Mouse (Mus musculus) embryonic stem cell, embryonic (primary cell): ENCODE data around the gene Camta2.

Source experiments
- CTCF ChIA-PET, 4 experiments: fragments of 300-600 bp in 2 of 4; fragments of 350-600 bp in 2 of 4; sonication (Branson Sonifier 250); formaldehyde crosslinking; loops; one replicate each; lab custom pipeline; 2022; ENCODE audit warnings: inconsistent platforms in 2 of 4; lab: Charles Lee
- POLR2A ChIA-PET, 4 experiments: fragments of 300-600 bp in 2 of 4; fragments of 350-600 bp in 2 of 4; sonication (Branson Sonifier 250); formaldehyde crosslinking; loops; one replicate each; lab custom pipeline; 2022; ENCODE audit warnings: antibody characterized with exemption in 4 of 4, inconsistent platforms in 1 of 4; lab: Charles Lee

Gene Camta2

DNA sequence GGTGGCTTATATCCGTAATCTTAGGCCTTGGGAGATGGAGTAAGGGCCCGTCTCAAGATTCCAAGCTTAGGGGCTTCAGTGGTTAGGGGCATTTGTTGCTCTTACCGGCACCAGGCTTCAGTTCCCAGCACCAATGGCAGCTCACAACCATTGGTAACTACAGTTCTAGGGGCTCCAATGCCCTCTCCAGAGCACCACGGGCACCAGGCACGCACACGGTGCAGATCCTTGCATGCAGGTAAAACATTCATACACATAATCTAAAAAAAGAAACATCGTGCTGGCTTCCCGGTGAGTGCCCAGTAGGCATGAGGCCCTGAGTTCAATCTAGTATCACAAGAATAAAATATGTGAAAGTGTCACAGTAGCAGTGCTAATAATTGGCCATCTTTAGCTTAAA lies 24.8 kb downstream of the Camta2 start:
- CTCF ChIA-PET = no interaction called here
- POLR2A ChIA-PET = interaction anchor here in 3 of 4 experiments (1.0 to 23.0 kb wide), 10 partner anchors 2 to 36 kb away, joined by 3 to 737 read pairs (median 9); partner anchors contain the start of genes Eno3 (in 2 of the 3), Pfn1 (in 2 of the 3), Rnf167 (in 2 of the 3) and Slc25a11 (in 2 of the 3)

DNA sequence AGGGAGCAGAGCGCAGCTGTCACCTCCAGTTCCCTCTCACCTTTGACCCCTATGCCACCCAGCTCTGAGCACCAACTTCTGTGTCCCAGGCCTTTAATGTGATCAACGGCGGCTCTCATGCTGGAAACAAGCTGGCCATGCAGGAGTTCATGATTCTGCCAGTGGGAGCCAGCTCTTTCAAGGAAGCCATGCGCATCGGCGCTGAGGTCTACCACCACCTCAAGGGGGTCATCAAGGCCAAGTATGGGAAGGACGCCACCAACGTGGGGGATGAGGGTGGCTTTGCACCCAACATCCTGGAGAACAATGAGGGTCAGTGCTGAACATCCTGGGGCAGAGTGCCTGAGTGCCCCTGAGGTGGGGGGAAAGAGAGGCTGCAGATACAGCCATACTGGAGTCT lies 27.3 kb downstream of the Camta2 start:
- CTCF ChIA-PET = interaction anchor here in 2 of 4 experiments (0.5 to 1.5 kb wide), 2 partner anchors 8 to 39 kb away, joined by 4 to 8 read pairs; partner anchors contain the start of gene Spag7 (in 1 of the 2)
- POLR2A ChIA-PET = interaction anchor here (0.9 to 23.0 kb wide), 11 partner anchors 4 to 33 kb away, joined by 3 to 737 read pairs (median 10); partner anchors contain the start of genes Spag7 (in 3 of the 4), Camta2 (in 2 of the 4), Rnf167 (in 2 of the 4) and Slc25a11 (in 2 of the 4)

DNA sequence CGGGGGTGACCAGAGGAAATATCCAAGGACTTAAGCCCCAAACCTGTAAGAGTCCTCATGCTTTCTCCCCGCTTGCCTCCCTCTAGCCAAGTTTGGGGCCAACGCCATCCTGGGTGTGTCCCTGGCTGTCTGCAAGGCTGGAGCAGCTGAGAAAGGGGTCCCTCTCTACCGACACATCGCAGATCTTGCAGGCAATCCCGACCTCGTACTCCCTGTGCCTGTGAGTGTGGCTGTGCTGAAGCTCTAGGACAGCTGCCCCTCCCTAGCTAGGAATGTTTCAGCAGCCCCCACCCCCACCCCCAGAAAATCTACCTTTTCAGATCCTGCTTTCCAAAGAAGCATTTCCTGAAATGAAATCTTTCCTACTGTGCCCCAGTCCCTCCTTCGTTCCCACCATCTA lies 29.0 kb downstream of the Camta2 start:
- ChIA-PET CTCF (interaction anchor here in 2 of 4 experiments (0.6 to 4.2 kb wide), 6 partner anchors 8 to 246 kb away, joined by 3 to 26 read pairs (median 4); partner anchors contain the start of gene Spag7 (in 2 of the 2)), POLR2A (interaction anchor here (0.5 to 23.0 kb wide), 25 partner anchors 6 to 437 kb away, joined by 3 to 737 read pairs (median 4); partner anchors contain the start of genes Rnf167 (in 4 of the 4), Slc25a11 (in 3 of the 4), Spag7 (in 3 of the 4) and Psmb6 (in 2 of the 4))

DNA sequence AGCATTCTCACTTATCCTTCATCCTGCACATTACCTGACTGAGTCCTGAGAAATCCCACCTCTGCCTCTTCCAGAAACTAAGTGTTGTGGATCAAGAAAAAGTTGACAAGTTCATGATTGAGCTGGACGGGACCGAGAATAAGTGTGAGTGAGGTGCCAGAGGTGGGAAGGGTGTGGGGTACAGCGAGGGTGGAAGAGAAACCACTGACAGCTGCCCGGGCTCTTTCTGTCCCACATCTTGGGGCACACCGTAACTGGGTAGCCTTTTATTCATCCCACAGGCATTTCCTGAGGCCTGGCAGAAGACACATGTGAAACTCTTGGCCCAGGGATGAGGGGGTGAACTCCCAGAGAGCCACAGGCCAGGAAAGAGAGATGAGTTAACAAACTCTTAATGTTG lies 29.4 kb downstream of the Camta2 start:
- POLR2A ChIA-PET = interaction anchor here (0.8 to 23.0 kb wide), 19 partner anchors 6 to 259 kb away, joined by 3 to 737 read pairs (median 4); partner anchors contain the start of genes Spag7 (in 3 of the 4), Rnf167 (in 2 of the 4), Slc25a11 (in 2 of the 4) and Eno3 (in 1 of the 4)
- CTCF ChIA-PET = interaction anchor here in 3 of 4 experiments (0.6 to 4.2 kb wide), 6 partner anchors 8 to 29 kb away, joined by 3 to 26 read pairs (median 7); partner anchors contain the start of gene Spag7 (in 2 of the 3)

DNA sequence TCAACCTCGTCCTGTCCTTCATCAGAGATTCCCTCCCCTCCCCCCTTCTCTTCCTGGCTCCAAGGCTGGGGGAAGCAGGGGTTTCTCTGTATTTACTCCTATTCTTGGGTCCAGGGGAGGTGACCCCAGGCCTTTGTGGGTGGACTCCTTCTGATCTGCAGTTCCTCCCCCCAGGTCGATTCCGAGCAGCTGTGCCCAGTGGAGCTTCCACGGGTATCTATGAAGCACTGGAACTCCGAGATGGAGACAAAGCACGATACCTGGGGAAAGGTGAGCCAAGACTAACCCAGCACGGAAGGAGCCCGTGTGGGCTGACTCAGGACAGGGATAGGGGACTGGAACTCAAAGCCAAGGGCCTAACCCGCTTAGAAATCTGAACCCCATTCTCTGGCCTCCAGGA lies 29.9 kb downstream of the Camta2 start:
- ChIA-PET CTCF (interaction anchor here in 2 of 4 experiments (0.6 to 4.2 kb wide), 2 partner anchors 12 to 16 kb away, joined by 9 to 26 read pairs; partner anchors contain the start of gene Spag7 (in 1 of the 2)), POLR2A (interaction anchor here in 3 of 4 experiments (0.9 to 23.0 kb wide), 8 partner anchors 6 to 86 kb away, joined by 3 to 737 read pairs (median 117); partner anchors contain the start of genes Spag7 (in 3 of the 3), Rnf167 (in 2 of the 3), Slc25a11 (in 2 of the 3) and Eno3 (in 1 of the 3))

DNA sequence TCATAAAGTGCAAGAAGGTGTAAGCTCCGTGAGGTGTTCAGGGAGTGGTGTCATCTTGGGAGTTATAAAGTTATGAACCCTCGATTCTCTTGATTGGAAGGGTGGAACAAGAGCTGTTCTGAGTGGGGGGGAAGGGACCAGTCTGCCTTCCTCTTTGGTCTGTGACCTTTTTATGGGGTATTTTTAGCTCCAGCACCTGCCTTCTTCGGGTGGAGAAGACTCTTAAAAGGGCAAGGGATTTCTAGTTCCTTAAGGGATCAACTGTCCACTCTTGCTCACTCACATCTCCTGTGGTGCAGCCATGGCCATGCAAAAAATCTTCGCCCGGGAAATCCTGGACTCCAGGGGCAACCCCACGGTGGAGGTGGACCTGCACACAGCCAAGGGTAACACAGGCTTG lies 30.3 kb downstream of the Camta2 start:
- ChIA-PET CTCF (interaction anchor here in 1 of 4 experiments (4.2 kb wide), 1 partner anchor 12 kb away, joined by 26 read pairs; the partner anchor contains the start of gene Spag7), POLR2A (interaction anchor here (0.9 to 23.0 kb wide), 9 partner anchors 6 to 86 kb away, joined by 3 to 737 read pairs (median 88); partner anchors contain the start of genes Spag7 (in 4 of the 4), Rnf167 (in 2 of the 4), Slc25a11 (in 2 of the 4) and Eno3 (in 1 of the 4))

DNA sequence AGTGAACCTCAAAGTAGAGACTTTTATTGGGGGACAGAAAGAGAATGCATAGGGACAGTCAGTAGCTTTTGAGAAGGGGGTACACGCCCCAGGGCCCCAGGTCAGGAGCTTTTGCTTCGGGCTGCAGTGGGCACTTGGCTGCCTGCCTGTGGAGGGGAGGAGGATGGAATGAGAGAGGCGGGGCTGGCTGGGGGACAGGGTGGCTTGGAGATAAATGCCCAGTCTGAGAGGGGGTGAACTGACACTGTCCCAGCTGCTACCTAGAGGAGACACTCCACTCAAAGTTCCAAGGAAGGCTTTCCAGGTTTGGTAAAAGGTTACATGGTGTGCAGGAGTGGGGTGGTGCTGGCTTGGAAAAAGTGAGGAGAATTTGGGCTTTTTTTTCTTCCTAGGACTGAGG lies 30.9 kb downstream of the Camta2 start, which contains the start of gene Eno3:
TSS of gene Eno3 (plus strand) at position 239 of the 400 bp plus-strand sequence.
- CTCF ChIA-PET = interaction anchor here in 1 of 4 experiments (4.2 kb wide), 1 partner anchor 13 kb away, joined by 26 read pairs; the partner anchor contains the start of gene Spag7
- POLR2A ChIA-PET = interaction anchor here (1.2 to 23.0 kb wide), 10 partner anchors 5 to 42 kb away, joined by 3 to 737 read pairs (median 61); partner anchors contain the start of genes Spag7 (in 4 of the 4), Rnf167 (in 2 of the 4), Slc25a11 (in 2 of the 4) and 4930544D05Rik (in 1 of the 4)

DNA sequence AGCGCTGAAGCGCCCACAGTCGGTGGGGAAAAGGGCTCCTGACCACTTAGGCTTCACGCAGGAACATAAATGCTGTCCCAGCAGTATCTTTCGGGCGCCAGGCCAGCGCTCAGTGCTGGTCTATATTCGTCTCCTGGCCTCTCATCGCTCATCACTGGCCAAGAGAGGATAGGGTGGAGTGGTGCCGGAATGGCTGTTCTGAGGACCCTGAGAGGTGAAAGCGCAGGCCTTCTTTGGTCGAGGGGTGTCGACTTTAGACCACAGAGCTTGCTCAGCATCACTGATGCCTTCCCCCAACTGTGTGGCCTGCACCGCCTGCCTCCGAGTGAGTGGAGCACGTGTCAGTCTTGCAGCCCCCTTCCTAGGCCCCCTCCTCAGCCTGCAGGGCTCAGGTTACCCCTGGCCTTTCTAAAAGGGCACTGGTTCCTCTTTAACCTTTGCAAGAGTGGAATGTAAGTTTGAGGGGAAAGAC lies 31.4 kb downstream of the Camta2 start:
- ChIA-PET CTCF (interaction anchor here in 3 of 4 experiments (0.6 to 4.2 kb wide), 4 partner anchors 9 to 31 kb away, joined by 3 to 26 read pairs (median 4); partner anchors contain the start of genes Rnf167 (in 1 of the 3), Slc25a11 (in 1 of the 3) and Spag7 (in 1 of the 3)), POLR2A (interaction anchor here (0.8 to 23.0 kb wide), 11 partner anchors 5 to 364 kb away, joined by 3 to 737 read pairs (median 34); partner anchors contain the start of genes Spag7 (in 4 of the 4), 4930544D05Rik (in 2 of the 4), Rnf167 (in 2 of the 4) and Slc25a11 (in 2 of the 4))

DNA sequence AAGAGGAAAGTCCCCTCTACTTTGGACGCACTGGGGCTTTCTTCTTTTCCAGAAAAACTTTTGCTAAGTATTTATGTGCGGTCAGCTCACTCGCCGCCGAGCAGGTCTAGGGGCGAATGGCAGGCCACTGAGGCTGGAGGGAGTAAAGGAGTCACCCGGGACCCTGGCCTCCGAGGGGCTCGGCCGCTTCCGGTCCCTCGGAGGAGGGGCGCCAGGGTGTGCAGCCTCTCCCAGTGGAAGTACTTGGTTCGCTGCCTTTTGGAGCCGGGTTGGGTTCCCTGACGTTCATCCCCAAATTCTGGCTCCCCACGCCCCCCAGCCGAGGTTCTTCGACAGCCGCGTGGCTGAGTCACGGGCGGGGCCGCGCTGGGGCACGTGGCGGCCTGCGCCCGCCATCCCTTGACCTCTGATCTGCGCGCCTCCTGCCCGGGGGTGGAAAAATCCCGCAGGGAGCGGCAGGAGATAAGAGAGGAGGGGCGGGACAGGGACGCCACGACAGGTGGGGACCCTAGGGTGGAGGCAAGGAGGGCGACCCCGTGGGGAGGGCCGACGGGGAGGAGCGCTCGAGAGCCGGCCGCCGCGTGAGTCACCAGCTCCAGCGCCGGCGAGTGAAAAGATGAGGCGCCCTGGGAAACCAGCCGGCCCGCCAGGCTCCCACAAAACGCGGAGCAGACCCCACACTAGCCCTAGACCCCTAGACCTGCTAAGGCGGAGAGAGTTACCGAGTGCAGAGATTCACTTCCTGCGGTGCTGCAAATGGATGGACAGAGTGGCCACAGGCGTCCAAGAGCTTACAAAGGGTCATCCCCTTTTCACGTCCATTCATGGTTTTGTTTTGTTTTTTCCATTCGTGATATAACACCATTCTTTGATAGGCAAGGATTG lies 32.1 kb downstream of the Camta2 start:
- ChIA-PET CTCF (interaction anchor here in 3 of 4 experiments (0.6 to 4.2 kb wide), 5 partner anchors 9 to 31 kb away, joined by 3 to 26 read pairs (median 4); partner anchors contain the start of genes Rnf167 (in 1 of the 3), Slc25a11 (in 1 of the 3) and Spag7 (in 1 of the 3)), POLR2A (interaction anchor here (0.8 to 23.0 kb wide), 20 partner anchors 4 to 364 kb away, joined by 3 to 737 read pairs (median 4); partner anchors contain the start of genes Spag7 (in 4 of the 4), Rnf167 (in 3 of the 4), Slc25a11 (in 3 of the 4) and 4930544D05Rik (in 2 of the 4))

DNA sequence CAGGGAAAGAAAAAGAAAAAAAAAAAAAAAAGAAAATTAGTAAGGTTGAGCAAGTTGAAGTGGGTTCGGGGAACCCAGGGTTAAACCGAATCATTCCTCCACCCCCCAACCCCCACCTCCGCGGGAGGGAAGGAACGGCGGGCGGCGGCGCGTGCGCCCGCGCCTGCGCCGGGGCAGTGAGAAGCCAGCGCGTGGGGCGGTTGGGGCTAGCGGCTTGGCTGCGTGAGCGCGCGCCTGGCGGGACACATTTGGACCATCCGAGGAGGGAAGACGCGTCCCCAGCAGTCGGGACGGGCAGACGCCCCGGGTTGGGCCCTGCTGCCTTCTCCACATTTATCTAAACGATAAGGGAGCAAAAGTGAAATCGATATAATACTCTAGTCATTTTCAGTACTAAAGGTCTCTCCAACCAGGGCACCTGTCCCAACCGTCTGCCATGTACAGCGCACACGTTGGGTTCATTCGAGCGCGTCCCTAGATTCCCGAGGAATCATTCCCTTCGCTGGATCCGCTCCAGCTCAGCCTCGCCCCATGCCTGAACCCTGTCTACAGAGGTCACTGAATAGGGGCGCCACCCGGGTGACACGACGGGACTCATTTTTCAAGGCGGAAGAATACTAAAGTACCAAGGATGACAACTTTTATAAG lies 32.9 kb downstream of the Camta2 start:
- POLR2A ChIA-PET = interaction anchor here (0.9 to 23.0 kb wide), 17 partner anchors 3 to 223 kb away, joined by 3 to 737 read pairs (median 4); partner anchors contain the start of genes Spag7 (in 4 of the 4), Rnf167 (in 3 of the 4), Slc25a11 (in 3 of the 4) and Arrb2 (in 1 of the 4)
- CTCF ChIA-PET = interaction anchor here in 2 of 4 experiments (1.1 to 1.4 kb wide), 2 partner anchors 14 to 15 kb away, joined by 3 to 5 read pairs; partner anchors contain the start of gene Spag7 (in 1 of the 2)

DNA sequence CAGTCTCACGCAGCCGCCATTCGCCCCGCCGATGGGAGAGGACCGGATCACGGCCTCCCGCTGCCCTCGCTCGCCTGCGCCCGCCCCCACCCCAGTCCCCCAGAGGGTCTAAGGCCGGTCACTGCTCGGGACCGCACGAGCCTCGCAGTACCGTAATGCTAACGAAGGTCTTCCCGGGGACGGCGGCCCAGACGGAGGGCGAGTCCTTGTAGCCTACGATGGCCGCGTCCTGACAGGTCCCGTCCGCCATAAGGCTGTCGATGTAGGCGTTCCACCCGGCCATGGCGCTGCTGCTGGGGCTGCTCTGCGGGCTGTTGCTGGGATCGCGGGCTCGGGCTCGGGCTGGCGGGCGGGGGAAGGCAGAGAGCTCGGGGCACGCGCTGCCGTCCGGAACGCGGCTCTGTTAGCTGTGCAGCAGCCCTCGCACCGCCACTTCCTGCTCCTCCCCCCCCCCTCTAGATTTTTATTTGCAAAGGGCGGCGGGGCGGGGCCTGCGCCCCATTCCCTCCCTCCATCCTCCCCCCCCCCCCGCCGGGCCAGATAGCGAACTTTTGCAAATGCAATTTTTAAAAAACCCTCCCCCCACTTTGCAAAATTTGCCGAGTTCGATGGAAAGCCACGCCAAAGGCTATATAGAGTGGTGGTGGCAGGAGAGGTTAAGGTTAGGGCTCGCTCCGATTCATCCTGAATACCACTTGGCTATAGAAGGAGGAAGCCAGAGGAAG lies 33.5 kb downstream of the Camta2 start, which contains the start of gene Pfn1:
TSS of gene Pfn1 (minus strand) at position 447 of the 725 bp plus-strand sequence.
- CTCF ChIA-PET = interaction anchor here in 2 of 4 experiments (0.6 to 1.4 kb wide), 2 partner anchors 15 to 76 kb away, joined by 3 to 5 read pairs; partner anchors contain the start of gene Spag7 (in 1 of the 2)
- POLR2A ChIA-PET = interaction anchor here (0.5 to 23.0 kb wide), 18 partner anchors 2 to 223 kb away, joined by 3 to 737 read pairs (median 4); partner anchors contain the start of genes Spag7 (in 4 of the 4), Eno3 (in 1 of the 4), Gp1ba (in 1 of the 4) and Inca1 (in 1 of the 4)

DNA sequence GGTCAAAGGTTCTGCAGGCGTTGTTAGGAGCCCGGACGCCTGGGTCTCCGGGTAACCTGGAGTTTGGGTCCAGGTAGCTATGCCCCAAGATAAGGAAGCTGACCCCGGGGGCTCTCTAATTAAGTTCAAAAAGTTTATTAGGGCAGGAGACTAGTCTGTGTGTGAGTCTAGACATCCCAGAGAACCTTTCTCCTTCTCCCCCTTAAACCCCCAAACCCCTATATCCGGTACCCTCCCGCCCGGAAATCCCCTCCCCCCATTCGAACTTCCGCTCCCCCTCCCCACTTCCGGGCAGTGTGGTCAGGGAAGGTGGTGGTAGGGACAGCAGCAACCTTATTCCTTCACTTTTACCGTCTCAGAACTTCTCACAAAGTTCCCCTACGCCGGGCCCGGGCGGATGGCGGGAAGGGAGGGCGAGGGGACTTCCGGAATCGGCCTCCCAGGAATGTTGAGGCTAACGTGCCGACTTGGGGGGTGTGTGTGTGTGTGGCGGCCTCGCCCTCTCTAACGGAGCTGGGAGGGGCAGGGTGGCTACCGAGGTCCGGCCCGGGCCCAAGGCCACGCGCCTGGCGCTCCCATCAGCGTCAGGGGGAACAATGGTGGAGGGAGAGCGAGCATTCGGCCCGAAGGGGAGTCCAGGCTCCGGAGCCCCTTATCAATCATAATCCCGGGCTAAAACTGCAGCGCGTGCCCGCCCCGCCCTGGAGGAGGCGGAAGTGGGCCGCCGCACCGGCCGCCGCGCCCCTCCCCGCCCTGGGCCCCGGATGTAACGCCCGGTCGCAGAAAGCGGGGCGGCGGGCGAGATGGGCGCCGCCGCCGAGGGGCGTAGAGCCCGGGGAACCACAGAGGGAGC lies 34.3 kb downstream of the Camta2 start:
- POLR2A ChIA-PET = interaction anchor here (0.5 to 23.0 kb wide), 20 partner anchors 8 to 431 kb away, joined by 3 to 737 read pairs (median 4); partner anchors contain the start of genes Spag7 (in 4 of the 4), Arrb2 (in 2 of the 4), 4930544D05Rik (in 1 of the 4) and Derl2 (in 1 of the 4)

DNA sequence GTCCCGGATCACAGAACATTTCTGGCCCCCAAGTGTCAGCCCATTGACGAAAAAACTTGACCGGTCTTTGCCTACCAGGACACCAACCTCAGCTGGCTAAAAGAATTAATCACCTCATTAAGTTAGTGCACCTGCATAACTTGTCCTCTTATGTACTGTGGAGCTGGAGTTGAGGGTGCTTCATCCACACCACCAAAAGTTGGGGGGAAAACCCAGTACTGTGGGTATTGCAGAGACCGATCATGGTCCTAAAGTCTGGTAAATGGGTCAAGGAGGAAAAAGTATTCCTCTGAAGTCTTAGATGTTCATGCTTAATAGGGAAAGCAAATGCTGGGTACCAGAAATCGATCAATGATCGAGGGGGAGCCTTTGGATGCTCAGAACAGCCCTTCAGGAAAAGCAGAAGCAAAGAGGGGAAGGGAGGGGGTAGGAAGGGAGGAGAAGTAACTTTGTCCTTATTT lies 35.0 kb downstream of the Camta2 start:
- CTCF ChIA-PET = interaction anchor here in 1 of 4 experiments (0.7 kb wide), 1 partner anchor 72 kb away, joined by 3 read pairs; no protein-coding TSS in a partner anchor

More for the DNA sequence above, 34.3 kb downstream of the Camta2 start:
- CTCF ChIA-PET = interaction anchor here in 1 of 4 experiments (0.6 kb wide), 1 partner anchor 77 kb away, joined by 3 read pairs; no protein-coding TSS in a partner anchor

More for the DNA sequence above, 35.0 kb downstream of the Camta2 start:
- POLR2A ChIA-PET = interaction anchor here (0.6 to 23.0 kb wide), 21 partner anchors 12 to 367 kb away, joined by 3 to 737 read pairs (median 4); partner anchors contain the start of genes Spag7 (in 4 of the 4), Arrb2 (in 2 of the 4), 4930544D05Rik (in 1 of the 4) and Camta2 (in 1 of the 4)
